Mouse (Mus musculus) lung, adult 2 months (tissue): ENCODE data around the gene Rhbdl1.

Source experiments
- CTCF ChIP-seq: fragments of 200-500 bp; IDR thresholded peaks from 2 replicates; pipeline ENCODE4 v1.5.1; 2011; ENCODE audit warnings: mild to moderate bottlenecking, low read length, control low read depth; ENCODE audit not compliant: insufficient read depth
- POLR2A ChIP-seq: fragments of 200-500 bp; IDR thresholded peaks from 2 replicates; pipeline ENCODE4 v1.6.1; 2011; ENCODE audit warnings: low read depth, mild to moderate bottlenecking, control low read depth, low read length, borderline replicate concordance; ENCODE audit errors: extremely low read depth

DNA sequence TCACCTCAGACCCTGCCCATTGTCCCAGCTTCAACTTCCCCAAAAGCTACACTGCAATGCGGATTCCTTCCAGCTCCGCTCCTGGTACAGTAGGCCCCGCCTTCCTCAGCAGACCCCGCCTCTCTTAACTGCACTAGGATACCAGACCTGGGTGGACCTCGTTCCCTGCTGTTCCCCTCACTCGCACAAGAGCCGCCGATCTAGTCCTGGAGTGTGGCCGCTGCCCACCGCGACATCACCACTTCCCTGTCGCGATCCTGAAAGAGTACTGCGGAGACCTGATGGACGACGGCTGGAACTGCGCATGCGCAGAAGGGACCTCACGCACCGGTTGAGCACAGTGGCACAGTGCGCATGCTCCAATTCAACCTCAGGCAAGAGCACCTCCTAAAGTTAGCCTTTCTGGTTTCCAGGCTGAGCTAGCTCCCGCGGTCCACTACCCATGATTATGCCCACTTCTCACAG lies 51.8 kb downstream of the Rhbdl1 start, which contains the start of gene Haghl:
- TF ChIP-seq CTCF = no peak
- peak; percentile 85; the same call in 1 of the 2 replicates for TF ChIP-seq POLR2A
